Mouse (Mus musculus) mature B cell (primary cell): ENCODE measurements around the gene Car10.
"Not testable (repeated sequence)": the region's sequence is repeated elsewhere in the genome, so short reads cannot be mapped to it uniquely, and the experiment has no call there.

ENCODE experiments used
- in situ Hi-C: fragments of 300-500 bp; cut with MboI; formaldehyde crosslinking; loops from 2 replicates; pipeline ENCODE4 v1.14.3; 2019

Car10 gene

GRCm38 (mm10) chr11:93391159-93391558 lies 293.3 kb downstream of the Car10 start:
- in situ Hi-C loops = no loop called here

- in situ Hi-C loops = not testable (repeated sequence)
Measured at GRCm38 (mm10) chr11:93393371-93393770, 295.5 kb downstream of the Car10 start.

- in situ Hi-C loops = no loop called here
Measured at GRCm38 (mm10) chr11:93396356-93396755, 298.5 kb downstream of the Car10 start.

- in situ Hi-C loops = not testable (repeated sequence)
Measured at GRCm38 (mm10) chr11:93401167-93401566, 303.3 kb downstream of the Car10 start.

DNA sequence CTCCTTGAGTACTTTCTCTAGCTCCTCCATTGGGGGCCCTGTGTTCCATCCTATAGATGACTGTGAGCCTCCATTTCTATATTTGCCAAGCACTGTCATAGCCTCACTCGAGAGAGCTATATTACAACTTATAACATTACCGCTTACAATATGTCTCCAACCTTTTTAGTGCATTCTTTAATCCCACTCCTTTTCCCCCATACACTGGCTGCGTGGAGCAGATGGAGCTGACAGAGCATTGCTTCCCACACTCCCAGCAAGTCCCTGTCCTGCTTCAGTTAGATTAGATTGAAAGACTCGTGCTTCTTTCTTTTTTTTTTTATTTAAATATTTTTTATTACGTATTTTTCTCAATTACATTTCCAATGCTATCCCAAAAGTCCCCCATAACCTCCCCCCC lies 310.2 kb downstream of the Car10 start:
- in situ Hi-C loops = no loop called here

DNA sequence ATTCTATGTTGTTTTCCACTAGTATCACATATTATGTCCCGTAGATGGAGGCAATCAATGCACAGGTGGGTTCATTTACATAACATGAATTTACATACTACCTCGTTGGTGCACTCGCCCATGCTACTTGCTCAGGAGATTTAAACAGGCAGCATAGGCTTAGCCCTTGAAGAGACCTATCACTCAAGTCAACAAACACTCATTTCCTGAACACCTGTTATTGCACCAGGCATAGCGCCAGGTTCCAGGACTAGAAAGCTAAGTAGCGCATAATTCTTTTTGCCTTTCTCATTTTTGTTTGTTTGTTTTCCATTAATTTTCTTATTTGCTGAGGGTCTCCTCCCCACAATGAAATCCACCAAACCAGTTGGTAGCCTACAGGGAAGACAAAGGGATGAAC lies 333.7 kb downstream of the Car10 start:
- in situ Hi-C loops = no loop called here

DNA sequence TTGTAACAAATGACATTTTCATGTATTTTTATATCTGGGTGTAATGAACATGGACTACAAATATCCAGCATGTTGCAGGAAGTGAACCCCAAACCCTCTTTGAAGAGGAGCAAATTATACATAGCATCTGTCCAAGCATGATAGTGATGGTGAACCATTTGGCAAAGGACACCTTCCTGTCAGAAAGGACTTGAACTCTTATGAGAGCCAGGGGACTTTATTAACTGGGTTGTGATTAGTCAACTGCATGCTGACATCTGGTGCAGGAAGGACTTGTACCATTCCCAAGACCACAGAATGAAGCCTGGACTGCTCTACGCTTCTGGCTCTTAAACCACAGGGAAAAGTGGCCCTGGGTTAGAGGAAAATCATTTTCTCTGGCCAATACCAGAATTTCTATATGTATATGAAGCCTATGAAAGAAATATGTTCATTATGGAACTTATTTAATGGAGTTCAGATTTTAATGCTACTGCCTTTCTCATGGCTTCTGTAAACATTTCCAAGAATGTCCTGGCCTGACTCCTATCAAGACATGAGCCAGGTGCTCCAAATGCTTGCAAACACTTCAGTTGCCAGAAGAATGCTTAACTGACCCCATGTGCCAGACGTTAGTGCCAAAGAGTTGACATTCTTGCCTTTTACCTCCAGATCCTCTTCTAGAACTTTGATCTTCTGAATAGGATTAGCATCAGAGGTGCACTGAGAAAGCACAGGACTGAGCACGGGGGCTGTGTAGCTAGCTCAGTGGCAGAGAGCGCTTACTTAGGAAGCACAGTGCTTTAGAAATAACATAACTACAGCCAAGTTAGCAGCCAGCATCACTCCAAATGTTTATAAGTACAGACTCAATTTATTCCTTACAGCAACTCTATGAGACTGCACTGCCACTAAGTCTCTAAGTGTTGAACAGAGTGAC lies 337.4 kb downstream of the Car10 start:
- in situ Hi-C loops = no loop called here

- in situ Hi-C loops = no loop called here
Measured at GRCm38 (mm10) chr11:93436892-93437291, 339.1 kb downstream of the Car10 start.

DNA sequence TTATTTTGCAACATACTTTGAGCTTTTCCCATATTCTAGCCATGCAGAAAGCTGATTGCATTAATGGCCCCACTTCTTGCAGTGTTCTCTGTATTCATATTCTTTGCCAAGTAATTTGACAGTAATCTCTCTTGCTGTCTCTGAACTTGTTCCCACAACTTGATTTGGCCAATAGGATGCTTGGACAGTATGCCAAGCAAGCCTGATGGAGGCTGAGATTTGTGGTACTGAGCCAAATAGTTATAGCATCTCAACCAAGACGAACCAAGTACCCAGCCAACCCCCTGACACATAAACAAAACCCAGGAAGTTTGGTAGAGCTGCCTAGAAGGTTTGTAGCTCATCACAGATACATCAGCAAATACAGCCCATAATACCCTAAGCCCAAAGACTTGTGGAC lies 342.6 kb downstream of the Car10 start:
- in situ Hi-C loops = no loop called here

- in situ Hi-C loops = no loop called here
Measured at GRCm38 (mm10) chr11:93443777-93444176, 345.9 kb downstream of the Car10 start.

- in situ Hi-C loops = no loop called here
Measured at GRCm38 (mm10) chr11:93444741-93445140, 346.9 kb downstream of the Car10 start.

DNA sequence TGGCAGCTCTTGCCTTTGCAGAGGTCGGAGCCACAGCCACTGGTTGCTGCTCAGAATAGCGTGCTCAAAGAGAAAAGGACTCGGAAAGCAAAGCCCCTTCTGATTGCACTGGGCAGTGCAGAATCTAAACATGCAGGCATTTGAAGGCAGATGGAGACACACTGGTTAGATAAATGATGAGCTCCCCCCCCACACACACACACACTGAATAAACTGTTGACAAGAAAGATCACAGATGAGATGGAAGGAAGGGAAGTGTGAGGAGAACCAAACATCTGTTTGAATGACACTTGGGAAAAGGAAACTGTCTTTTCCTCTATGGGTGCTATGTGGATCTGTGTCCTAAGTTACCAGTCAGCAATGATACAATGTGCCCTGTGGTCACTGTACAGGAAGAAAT lies 349.7 kb downstream of the Car10 start:
- in situ Hi-C loops = no loop called here

- in situ Hi-C loops = no loop called here
Measured at GRCm38 (mm10) chr11:93448290-93449256, 350.7 kb downstream of the Car10 start.

DNA sequence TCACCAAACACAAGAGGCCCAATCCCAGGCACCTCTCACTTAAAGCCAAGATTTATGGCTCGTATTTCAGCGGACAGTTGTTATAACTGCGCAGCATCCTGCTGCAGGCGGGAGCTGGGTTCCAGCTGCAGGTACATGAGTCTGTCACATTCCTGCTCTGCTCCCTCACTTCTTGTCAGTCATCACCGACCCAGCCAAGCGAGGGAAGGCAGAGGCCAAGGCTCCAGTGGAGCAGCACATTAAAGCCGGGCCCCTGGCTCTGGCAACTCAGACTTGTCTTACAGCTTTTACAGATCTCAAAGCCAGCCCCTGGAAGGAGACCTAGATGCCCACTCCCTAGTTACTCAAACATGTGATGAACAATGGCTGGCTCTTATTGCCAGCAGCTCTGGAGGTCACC lies 352.7 kb downstream of the Car10 start:
- in situ Hi-C loops = no loop called here

DNA sequence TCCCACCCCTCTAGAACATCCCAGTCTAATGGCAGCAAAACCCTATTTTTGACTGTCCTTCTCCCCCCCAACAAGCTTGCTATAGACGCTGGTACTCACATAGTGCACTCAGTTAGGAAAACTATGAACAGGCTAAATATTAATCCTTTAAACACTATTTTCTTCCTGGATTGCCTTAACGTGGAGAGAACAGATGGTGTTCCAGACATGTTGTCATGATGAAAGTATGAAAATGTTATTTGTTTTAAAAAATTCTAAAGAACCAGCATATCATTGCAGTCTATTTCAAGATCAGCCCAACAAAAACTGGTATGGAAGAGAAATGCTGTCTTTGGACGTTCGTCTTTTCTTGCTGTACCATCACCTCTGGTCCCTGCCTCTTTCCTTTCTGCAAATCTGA lies 368.4 kb downstream of the Car10 start:
- in situ Hi-C loops = no loop called here

DNA sequence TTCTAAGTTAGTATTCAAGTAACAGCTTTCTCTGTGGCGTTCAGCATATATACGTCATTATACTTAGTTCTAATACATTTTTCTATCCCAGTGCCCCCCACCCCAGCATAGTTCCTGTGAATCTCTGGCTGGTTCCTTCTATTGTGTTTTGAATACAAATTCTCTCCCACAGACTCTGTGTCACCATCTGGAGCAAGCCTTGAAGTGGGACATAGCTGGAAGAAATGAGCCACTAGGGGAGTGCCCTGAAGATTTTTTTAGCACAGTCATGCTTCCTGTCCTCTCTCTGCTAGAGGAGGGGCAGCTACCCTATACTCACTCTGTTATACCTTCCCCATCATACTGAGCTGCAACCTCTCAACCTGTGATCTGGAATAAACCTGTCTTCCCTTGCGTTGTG lies 369.9 kb downstream of the Car10 start:
- in situ Hi-C loops = no loop called here

DNA sequence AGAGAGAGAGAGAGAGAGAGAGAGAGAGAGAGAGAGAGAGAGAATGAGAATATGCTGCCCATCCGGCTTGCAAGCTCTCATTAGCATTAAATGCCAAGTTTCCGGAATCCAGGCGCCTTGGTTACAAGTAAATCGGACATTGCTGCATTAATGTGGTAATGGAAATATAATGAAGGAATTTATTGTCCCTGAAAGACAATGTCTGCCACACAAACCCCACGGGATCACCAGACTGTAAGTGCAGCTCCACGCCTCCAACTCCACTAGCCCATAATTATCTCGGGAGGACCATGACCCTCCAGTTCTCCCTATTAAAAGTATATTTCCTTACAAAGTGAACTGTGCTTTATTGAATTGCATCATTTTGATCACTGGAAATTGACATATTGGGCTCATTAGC lies 372.9 kb downstream of the Car10 start:
- in situ Hi-C loops = no loop called here

- in situ Hi-C loops = no loop called here
Measured at GRCm38 (mm10) chr11:93471573-93472179, 373.8 kb downstream of the Car10 start.

DNA sequence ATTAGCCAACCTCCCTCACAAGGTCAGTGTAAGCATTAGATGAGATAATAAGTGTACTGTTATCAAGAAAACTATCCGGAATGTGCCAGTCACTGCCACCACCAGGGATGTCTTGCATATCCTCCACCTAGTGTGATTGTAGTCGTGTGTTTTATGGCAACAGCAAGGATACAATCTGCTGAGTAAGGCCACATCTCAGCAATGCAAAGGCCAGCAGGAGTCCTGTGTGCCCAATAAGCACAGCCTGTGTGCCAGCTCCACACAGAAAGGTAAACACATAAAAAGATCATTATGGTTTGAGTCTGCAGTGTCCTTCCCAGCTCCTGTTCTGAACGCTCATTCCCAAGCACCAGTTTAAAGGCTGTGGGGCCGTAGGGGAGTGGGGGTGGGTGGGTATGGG lies 386.8 kb downstream of the Car10 start:
- in situ Hi-C loops = no loop called here

GRCm38 (mm10) chr11:93487021-93487420 lies 389.2 kb downstream of the Car10 start:
- in situ Hi-C loops = no loop called here

- in situ Hi-C loops = no loop called here
Measured at GRCm38 (mm10) chr11:93487913-93488604, 390.2 kb downstream of the Car10 start.
